Mouse (Mus musculus) embryo, embryonic 11 days (tissue): ENCODE measurements around the gene Hfm1.
A peak's percentile ranks its signal among the peaks of the same experiment; 100 is the strongest.

Experiments used
- DNase-seq: peaks from one replicate; pipeline ENCODE4 v3.0.0-alpha.2; 2015

Gene Hfm1

GRCm38 (mm10) chr5:106833025-106833424 is 93.1 kb downstream of the Hfm1 start:
- peak; percentile 54 for DNase-seq

DNA sequence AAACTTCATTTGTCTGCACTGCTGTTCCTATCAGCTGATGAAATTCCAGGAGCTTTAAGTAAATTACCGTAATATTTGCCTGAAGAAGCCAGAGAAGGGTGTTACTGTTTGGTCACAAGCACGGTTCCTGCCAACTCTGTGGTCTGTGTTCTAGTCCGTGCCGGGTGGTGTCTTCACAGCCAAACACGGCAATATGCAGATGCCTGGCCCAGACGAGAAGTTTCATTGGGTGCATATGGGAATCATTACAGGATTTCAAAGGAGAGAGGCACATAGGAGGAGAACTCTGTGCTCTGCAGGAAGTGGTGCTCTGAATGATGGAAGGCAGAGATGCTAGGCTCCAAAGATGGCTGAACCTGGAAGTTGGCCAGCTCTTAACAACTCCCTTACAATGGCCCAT is 94.7 kb downstream of the Hfm1 start:
- peak; percentile 21 for DNase-seq

- peak; percentile 21 for DNase-seq
Observed at GRCm38 (mm10) chr5:106830775-106831174, 95.3 kb downstream of the Hfm1 start.

- DNase-seq, result no peak
Observed at GRCm38 (mm10) chr5:106826740-106827139, 99.4 kb downstream of the Hfm1 start.

DNA sequence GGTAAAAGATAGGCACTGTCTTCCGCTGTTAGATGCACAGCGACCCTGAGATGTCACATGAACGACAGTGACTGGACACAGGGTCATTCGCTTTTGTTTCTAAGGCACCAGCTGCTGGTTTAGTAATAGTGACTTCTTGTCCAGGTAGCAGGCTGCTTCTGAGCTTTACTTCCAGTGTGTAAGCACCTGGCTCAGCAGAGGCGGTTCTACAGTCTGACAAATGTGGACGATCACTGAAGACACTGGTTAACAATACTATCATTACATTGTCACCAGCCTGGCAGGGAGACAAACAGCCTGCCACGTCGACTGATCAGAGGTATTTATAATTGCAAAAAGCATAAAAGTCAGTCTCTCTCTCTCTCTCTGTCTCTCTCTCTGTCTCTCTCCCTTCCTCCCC is 100.1 kb downstream of the Hfm1 start:
- DNase-seq, result no peak

GRCm38 (mm10) chr5:106825301-106825853 is 100.7 kb downstream of the Hfm1 start:
- DNase-seq, result peak; percentile 72

GRCm38 (mm10) chr5:106824716-106825115 is 101.4 kb downstream of the Hfm1 start:
- DNase-seq, result no peak

- DNase-seq, result no peak
Observed at GRCm38 (mm10) chr5:106819630-106820029, 106.5 kb downstream of the Hfm1 start.

DNA sequence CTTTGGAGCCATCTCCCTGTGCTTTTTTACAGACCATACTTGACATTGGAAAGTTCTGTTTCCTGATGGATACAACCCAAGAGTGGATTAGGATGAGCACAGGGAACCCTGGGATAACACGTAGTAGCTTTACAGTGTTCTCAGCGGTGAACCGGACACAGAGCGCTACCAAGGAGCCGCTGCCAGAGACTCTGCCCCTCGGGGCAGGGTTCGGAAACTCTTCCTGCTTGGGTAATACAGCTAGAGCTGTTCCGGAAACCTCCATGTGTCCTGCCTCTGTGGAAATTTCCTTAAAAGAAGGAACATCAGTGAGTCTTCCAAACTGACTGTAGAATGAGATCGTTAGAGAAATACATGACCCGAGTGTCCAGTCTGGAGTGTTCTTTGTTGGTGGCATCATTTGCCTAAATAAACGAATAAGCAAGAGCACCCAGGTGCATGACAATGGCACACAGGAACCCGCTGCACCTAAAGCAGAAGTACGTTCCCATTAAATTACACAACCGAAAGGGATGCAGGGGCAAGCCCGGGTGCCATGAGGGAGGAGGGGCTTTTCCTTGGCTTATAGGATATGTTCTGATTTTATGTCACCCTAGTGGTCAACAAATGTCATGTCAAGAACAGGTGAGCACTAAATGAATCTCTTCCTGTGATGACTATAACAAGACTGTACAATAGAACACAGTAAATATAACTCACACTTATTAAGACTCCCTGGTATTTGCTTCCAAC is 110.0 kb downstream of the Hfm1 start:
- no peak for DNase-seq

DNA sequence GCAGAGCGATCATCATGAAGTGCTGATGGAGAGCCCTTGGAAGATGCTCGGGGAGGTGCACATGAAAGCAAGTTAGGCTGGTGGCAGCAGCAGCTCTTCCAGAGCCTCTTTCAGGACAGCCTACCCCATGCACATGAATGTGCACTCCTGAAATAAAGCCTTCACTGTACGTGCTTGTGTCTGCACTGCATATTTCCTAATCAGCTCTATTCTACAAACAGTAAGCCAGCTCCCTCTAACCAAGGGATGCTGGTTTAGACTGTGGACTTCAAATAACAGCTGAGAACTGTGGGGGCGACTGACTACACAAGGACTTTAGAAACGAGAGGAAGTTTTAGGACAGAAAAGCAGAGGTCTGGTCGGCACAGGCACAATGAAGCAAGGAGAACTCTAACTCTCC is 111.5 kb downstream of the Hfm1 start:
- no peak for DNase-seq

GRCm38 (mm10) chr5:106803094-106803493 is 123.0 kb downstream of the Hfm1 start:
- DNase-seq, result peak; percentile 82

GRCm38 (mm10) chr5:106801886-106802798 is 124.0 kb downstream of the Hfm1 start:
- DNase-seq, result peak; percentile 90

DNA sequence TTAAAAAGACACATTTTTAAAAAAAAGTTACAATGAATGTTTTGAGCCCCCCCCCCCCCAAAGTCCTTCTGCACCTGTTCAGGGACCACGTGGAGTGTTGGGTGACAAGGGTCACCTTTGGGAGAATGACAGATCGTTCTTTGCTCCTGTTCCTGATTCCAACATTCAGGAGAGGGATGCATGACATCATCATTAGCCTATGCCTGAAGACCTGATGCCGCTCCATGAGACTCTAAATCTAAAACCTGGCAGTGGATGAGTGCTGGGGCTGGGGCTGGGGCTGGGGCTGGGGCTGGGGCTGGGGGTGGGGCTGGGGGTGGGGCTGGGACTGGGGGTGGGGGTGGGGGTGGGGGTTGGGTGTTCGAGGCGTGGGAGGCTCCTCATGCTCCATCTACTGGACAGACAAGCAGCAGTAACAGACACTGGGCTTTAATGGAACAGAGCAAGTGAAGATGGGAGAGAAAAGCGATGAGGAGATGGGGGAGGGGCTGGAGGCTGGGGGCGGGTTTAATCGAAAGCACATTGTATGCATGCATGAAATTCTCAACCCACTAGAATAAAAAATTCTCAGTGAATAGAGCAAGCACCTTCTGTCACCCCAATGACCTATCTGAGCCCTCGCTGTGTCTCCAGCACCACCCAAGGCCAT is 124.8 kb downstream of the Hfm1 start:
- DNase-seq, result no peak

- DNase-seq, result no peak
Observed at GRCm38 (mm10) chr5:106797896-106798295, 128.2 kb downstream of the Hfm1 start.

DNA sequence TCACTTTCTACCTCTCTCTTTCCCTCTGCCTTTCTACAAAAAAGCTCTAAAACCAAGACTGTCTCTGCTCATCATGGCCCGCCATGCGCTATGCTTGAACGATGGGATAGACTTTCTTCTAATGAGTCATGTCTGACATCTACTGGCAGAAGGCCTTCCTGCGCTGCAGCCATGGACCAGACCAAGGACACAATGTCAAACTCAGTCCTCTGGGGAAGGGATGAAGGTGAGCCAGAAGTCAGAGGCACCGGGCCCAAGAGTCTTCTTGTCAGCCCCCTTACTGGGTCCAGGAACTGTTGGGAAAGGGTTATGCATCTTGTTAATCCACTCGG is 134.9 kb downstream of the Hfm1 start:
- peak; percentile 70 for DNase-seq

DNA sequence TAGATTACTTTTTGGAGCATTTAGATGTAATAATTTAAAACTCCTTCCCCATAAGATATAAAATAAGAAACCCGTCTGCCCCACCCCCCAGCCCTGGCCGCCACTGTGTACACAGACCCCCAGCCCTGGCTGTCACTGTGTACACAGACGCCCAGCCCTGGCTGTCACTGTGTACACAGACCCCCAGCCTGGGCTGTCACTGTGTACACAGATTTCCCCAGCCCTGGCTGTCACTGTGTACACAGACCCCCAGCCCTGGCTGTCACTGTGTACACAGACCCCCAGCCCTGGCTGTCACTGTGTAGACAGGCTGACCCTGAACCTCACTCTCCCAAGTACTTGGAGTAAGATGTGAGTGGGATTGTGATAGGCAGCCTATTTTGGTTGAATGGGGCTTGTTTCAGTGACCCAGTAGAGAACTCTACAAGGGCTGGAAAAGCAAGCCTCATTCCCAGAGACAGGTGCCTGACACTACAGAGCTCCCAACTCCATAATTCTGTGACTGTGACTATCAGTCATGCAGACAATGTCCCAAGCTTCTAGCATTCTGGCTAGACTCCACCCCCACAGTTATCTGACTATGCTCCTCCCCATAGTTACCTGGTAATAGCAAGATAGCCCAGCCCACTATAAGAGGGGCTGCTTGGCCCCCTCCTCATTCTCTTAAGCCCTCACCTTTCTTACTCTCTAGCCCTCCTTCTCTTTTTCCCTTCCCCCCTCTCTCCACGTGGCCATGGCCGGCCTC is 135.5 kb downstream of the Hfm1 start:
- no peak for DNase-seq
